Mouse (Mus musculus): ENCODE measurements around the gene Csf1.

Gene Csf1

GRCm38 (mm10) chr3:107709156-107709555 is 51.1 kb downstream of the Csf1 start:
- ATAC-seq (ENCODE audit: insufficient number of reproducible peaks, low FRiP score, low TSS enrichment): no peak

DNA sequence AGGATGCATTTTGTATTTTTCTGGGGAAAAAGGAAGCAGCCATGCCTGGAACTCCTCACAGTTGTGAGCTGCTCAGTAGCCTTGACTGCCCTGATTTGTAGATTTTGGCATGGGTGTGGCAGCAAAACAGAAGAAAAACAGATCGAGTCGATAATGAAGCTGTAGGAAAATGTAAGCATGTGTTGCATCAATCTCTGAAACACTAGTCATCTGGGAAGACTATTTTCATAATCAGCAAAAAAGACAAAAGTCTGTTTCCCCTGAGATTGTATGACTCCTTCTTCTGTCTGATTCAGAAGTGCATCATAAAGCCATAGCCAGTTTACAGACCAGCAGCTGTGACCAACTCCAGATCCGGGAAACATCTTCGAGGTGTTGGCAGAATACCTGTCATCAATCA is 53.0 kb downstream of the Csf1 start:
- ATAC-seq (ENCODE audit: insufficient number of reproducible peaks, low FRiP score, low TSS enrichment): no peak

GRCm38 (mm10) chr3:107706164-107706563 is 54.1 kb downstream of the Csf1 start:
- no peak for ATAC-seq (ENCODE audit: insufficient number of reproducible peaks, low FRiP score, low TSS enrichment)

DNA sequence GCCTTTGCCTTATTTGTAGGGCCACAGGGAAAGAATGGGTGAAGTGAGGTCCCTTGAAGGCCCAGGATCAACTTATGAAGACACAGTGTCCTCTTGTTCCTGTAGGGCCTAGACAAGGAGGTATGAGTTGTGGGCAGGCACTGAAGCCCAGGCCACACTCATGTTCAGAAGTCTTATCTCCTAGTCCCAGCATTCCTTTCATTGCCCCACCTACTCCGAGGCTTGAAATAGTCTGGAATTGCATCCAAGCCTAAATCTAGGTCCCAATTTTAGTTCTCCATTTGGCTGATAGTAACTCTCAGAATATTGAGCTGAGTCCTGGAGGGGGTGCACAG is 55.9 kb downstream of the Csf1 start:
- ATAC-seq (ENCODE audit: insufficient number of reproducible peaks, low FRiP score, low TSS enrichment): no peak

GRCm38 (mm10) chr3:107703675-107704370 is 56.4 kb downstream of the Csf1 start:
- ATAC-seq (ENCODE audit: insufficient number of reproducible peaks, low FRiP score, low TSS enrichment): no peak

DNA sequence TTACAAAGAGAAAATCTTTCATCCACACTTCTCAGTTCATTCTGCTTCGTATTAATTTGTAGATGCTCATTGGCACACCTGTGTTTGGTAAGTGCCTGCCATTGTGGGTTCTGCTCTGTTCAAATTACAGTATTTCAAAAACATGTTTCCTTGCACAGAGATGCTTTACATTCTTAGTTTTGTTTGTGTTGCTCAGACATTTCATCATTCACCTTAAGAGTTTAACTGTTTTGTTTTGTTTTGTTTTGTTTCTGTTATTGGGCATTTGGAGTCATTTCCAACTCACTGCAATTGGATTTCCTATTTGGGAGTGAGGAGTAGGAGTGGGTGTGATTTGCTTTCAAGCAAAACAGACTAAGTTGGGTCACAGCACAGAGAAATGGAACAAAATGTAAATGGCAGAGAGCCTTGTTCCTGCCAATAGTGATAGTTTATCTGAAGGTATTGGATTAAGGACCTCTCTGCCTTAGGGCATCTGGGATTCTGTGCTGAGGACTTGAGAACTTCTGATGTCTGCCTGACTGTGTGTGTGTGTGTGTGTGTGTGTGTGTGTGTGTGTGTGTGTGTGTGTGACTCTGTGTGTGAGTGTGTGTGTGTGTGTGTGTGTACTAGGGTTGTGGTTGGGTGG is 58.4 kb downstream of the Csf1 start:
- ATAC-seq (ENCODE audit: insufficient number of reproducible peaks, low FRiP score, low TSS enrichment): no peak

DNA sequence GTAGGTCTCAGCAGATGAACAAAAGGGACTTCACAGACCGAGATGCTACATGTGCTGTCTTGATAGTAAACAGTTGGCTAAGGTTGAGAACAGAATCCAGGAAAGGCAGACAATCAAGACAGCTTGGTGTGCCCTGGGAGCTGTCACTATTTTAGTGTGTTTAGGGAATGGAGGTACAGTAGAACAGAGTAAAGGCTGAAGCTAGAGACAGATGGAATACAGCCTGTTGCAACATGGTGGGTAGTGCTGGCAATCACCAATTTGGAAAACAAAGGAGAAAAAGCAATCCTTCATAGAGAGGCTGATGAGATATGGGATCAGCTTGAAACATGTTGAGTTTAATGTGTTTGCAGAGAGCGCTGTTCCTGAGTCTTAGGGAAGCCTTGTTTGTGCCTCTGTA is 59.6 kb downstream of the Csf1 start:
- ATAC-seq (ENCODE audit: insufficient number of reproducible peaks, low FRiP score, low TSS enrichment): no peak

GRCm38 (mm10) chr3:107696910-107697309 is 63.4 kb downstream of the Csf1 start:
- no peak; the same call in none of the 2 replicates for ATAC-seq (ENCODE audit: insufficient number of reproducible peaks, low FRiP score, low TSS enrichment)

- peak; percentile 94 for ATAC-seq (ENCODE audit: insufficient number of reproducible peaks, low FRiP score, low TSS enrichment)
Observed at GRCm38 (mm10) chr3:107695948-107696881, 64.1 kb downstream of the Csf1 start, which contains the start of gene Ahcyl1. Ahcyl1 (minus strand) TSS chr3:107696560.

DNA sequence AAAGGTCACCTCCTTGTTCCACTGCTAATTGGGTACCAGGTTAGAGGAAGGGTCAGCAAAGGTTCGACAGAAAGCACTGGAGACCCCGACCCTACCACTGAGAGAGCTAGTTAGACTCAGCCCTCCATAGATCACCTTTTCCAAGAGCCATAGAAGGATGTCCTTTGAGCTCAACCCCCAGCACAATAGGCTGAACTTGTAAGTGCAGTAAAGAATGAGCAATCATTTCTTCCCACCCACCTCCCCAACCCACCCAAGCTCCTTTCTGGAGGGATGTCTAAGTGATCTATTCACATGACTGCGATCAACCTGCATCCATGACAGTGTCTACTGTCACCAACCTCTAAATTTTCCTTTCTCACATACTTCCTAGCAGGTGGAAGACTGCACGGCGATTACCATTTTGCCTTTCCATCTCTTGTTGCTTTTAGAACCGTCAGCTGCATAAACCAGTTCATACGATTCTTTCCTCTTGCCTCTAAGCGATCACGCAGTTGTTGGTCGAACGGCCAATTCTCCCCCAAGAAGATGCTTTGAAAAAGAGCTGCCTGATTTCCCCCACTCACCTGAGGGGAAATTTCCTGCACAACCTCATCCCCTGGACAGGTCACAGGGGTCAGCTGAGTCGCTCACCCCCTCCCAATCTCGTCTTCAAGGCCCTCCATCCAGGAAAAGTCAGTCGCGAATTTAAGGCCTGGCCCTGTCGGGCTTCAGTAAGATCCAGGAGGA is 64.9 kb downstream of the Csf1 start:
- ATAC-seq (ENCODE audit: insufficient number of reproducible peaks, low FRiP score, low TSS enrichment): no peak

- ATAC-seq (ENCODE audit: insufficient number of reproducible peaks, low FRiP score, low TSS enrichment): no peak
Observed at GRCm38 (mm10) chr3:107694256-107694900, 65.9 kb downstream of the Csf1 start.
